Mouse (Mus musculus) left cerebral cortex, adult 9 months (tissue): ENCODE results near the gene Erich3.

Experiments used
- DNase-seq, 2 experiments: peaks; one replicate each; pipeline ENCODE4 v3.0.0; 2022; ENCODE audit warnings: low spot score in 2 of 2

The Erich3 gene

GRCm38 (mm10) chr3:154766321-154766720 lies 102.7 kb downstream of the Erich3 start:
- DNase-seq: no peak

DNA sequence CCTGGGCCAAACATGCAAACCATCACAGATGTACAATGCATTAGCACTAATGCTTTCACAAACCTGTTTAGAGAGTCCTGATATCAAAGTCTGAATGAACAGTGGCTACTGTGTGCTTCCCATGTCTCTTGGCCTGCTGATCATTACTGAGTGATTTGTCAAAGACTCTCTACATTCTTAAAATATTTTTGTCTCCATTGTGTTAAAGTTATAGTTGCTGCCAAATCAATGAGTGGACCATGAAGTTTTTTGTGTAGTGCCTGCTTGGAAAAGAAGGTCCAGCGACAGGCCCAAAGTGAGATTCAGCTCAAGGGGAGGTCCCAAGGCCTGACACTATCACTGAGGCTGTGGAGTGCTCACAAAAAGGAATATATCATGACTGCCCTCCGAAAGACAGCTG lies 108.0 kb downstream of the Erich3 start:
- no peak for DNase-seq

- no peak for DNase-seq
These were observed 115.4 kb downstream of the Erich3 start for GRCm38 (mm10) chr3:154778836-154779595.

DNA sequence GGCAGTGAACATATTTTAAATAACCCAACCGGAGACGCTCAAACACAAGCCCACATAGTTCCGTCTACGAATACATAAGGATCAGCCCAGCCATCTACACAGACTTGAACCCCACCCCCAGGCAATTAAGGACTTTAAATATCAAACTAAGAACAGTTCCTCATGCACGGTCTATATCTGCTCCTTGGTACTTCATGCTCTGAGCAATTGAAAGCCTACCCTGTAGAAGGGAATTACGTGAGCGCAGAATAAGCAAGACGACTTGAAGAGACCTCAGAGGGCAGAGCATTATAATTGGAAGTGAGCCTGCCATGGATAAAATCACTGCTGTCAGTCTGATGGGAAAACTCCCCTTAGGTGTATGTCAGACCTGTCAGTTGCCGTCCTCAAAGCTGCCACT lies 122.7 kb downstream of the Erich3 start:
- DNase-seq: no peak

DNA sequence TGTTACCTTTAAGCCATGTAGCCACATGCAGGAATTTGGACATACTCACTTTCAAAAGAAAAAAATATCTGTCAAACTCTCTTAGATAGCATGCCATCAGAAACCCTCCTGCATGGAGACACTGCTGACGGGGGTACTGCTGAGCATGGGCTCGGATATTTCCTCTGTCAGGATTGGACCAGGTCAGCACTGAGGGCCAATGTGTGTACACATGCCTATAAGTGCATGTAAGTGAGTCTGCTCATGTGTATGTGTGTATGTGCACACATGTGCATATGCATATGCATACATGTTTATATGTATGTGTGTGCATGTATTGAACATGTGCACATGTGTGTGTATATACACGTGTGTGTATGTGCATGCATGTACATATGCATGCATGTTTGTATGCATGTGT lies 124.0 kb downstream of the Erich3 start:
- no peak for DNase-seq

DNA sequence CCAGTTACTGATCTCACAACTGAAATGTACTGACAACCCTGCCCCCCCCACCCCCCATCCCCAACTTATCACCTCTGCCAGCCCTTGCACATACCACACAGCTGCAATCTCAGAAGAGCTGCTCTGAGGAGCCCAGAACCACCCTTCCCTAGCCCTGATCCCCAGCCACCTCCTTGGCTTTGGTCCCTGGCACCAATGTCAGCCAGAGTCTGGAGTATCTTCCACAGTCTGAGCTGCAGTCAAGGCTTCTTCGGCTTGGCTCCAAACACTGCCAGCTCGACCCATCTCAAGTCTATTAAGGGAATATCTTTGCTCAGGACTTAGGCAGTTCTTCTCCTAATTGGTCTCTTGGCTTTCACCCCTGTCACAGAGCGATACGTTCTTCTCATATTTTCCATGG lies 129.9 kb downstream of the Erich3 start:
- DNase-seq: no peak

GRCm38 (mm10) chr3:154798806-154799205 lies 135.1 kb downstream of the Erich3 start:
- DNase-seq: no peak

DNA sequence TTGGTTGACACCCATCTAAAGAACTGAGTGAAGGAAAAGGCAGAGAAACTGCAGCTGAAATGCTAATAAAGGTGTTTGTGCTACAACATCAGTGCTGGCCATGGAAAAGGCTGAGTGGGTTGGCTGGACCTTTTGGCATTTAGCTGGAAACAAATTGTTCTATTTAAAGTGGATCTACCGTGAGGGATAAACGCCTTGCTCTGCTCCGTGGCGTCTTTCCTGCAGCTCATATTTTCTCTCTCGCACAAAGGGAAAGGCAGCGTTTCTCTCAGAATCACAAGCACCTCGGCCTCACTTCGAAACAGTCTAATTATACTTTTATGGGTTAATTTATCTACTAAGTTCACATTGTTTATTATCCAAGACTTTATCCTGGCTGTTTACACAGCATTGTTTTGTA lies 136.8 kb downstream of the Erich3 start:
- DNase-seq: no peak

DNA sequence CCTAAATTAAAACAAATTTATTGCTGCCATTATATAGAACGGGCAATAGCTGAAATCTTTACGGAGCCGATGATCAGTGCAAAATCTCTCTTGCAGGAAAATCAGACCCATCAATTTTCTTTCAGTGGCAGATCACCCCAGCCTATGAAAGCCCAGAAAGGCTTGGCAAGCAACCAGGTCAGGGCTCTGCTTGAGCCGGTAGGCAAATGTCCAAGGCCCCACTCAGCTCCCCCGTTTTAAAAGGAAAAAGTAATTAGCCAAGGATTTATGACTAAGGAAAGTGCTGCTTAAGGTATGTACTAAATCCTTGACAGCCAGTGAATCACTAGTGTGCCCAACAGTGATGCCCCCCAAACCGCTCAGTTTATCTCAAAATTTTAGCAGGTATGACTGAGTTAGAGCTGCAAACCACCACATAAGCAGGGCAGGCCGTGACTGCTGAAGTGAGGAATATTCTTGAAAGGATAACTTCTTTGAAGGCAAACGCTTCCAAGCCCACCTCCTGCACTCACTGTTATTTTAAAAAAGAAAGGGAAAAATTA lies 137.3 kb downstream of the Erich3 start:
- no peak for DNase-seq

DNA sequence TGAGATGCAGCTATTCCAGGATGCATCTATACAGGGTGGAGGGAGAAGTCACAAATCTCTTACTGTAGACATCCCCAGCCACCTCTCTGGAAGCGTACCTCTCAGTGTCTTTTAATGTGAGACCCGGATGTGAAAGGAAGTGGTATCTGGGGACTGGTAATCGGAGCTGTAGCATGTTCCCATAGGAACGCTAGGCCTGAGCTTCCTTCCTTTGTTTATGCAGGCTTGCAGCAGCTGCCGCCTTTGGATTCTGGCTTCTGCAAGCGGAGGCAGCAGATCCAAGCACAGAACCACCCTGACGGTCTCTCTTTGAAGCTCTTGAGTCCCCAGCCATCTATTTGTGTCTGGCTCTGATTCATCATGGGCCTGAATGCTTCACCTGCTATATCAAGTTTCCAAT lies 143.0 kb downstream of the Erich3 start:
- peak in 1 of 2 experiments; percentile 79 for DNase-seq

- DNase-seq: no peak
These were observed 146.7 kb downstream of the Erich3 start for GRCm38 (mm10) chr3:154810273-154810870.

GRCm38 (mm10) chr3:154811281-154811680 lies 147.6 kb downstream of the Erich3 start:
- DNase-seq: no peak

- DNase-seq: no peak
These were observed 148.2 kb downstream of the Erich3 start for GRCm38 (mm10) chr3:154811833-154812232.

- no peak for DNase-seq
These were observed 149.2 kb downstream of the Erich3 start for GRCm38 (mm10) chr3:154812893-154813292.

GRCm38 (mm10) chr3:154815606-154816005 lies 151.9 kb downstream of the Erich3 start:
- DNase-seq: no peak

GRCm38 (mm10) chr3:154816231-154816630 lies 152.6 kb downstream of the Erich3 start:
- no peak for DNase-seq

DNA sequence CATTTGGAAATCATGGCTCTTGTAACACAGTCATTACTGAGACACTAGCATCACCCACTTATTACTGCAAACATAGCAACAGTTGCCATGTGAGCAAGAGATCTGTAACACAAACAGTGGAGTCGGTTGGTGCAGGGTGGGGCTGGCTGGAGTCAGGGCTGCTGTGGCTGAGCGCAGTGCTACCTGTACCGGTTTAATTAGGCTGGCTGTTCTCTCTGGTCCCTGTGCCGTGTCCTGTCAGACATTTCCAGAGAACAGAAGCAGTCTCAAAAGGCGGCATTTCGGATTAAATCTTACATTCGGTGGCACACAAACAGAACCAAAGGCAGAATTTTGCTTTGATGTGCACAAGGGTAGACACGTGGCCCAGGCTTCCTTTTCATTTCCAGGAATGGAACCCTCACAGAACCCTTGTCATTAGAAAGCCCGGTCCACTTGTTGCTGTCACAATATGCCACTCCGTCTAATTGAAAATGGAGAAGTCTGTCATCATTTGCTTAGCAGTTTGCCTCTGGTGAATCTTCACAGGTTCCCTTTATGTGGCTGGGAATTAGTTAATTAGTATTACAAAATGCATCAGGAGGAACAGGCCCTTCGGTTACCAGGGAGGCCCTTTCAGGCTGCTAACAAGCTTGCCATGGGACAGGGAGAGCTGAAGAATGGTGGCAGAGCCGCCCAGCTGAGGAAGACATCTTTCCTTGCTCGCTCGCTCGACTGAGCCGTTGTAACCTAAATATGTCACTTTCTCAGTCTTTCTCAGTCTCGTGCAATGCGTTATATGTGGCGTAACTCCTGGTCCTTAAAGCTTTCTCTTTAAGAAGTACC lies 153.4 kb downstream of the Erich3 start:
- DNase-seq: peak; percentile 64 to 69
